Mouse (Mus musculus) CH12.LX (cell line): ENCODE results near the gene Plcxd2. TPM values are rescaled to one million over a fixed set of nuclear protein-coding genes. Genes with fewer than 3 reads are reported as not detected.
A peak's percentile ranks its signal among the peaks of the same experiment; 100 is the strongest.

Experiments used
- DNase-seq: peaks from one replicate; pipeline ENCODE4 v3.0.0-alpha.2; 2013; ENCODE audit errors: extremely low read depth
- H3K27ac ChIP-seq: 2 replicates; pipeline ENCODE4 v1.5.1; 2012; ENCODE audit warnings: low read depth, mild to moderate bottlenecking, control low read depth, moderate library complexity; ENCODE audit not compliant: insufficient read depth
- H3K27me3 ChIP-seq: replicated peaks from 2 replicates; pipeline ENCODE3; 2012; ENCODE audit warnings: inconsistent platforms
- H3K36me3 ChIP-seq, 2 experiments: replicated peaks in 1 of 2; 2 replicates each; pipeline versions ENCODE3 to v1.6.1; 2012; ENCODE audit warnings: inconsistent platforms in 1 of 2, low read length in 1 of 2, mild to moderate bottlenecking in 1 of 2, mixed read lengths in 1 of 2, moderate library complexity in 1 of 2; ENCODE audit not compliant: control insufficient read depth in 1 of 2, insufficient read depth in 1 of 2
- H3K4me1 ChIP-seq, 2 experiments: 2 replicates each; pipeline ENCODE4 v1.6.1; 2012; ENCODE audit warnings: inconsistent platforms in 1 of 2, moderate library complexity in 1 of 2; ENCODE audit not compliant: insufficient read depth in 2 of 2, control insufficient read depth in 1 of 2
- H3K4me2 ChIP-seq: 2 replicates; pipeline ENCODE4 v1.6.1; 2012; ENCODE audit warnings: low read depth, mild to moderate bottlenecking, control low read depth; ENCODE audit not compliant: poor library complexity, insufficient read depth, severe bottlenecking
- H3K4me3 ChIP-seq, 3 experiments: fragments of 150-350 bp in 1 of 3; sonication (generic) in 1 of 3; replicated peaks in 1 of 3; 2 replicates each; pipeline versions ENCODE3 to v1.5.1; 2011 to 2012; ENCODE audit warnings: low read depth in 2 of 3, low read length in 2 of 3, mild to moderate bottlenecking in 2 of 3, moderate library complexity in 2 of 3, control low read depth in 1 of 3, improper control_type of control experiment in 1 of 3, inconsistent platforms in 1 of 3, mixed read lengths in 1 of 3; ENCODE audit not compliant: poor library complexity in 1 of 3
- H3K79me2 ChIP-seq: replicated peaks from 2 replicates; pipeline ENCODE4 v1.6.1; 2012; ENCODE audit warnings: mild to moderate bottlenecking, moderate library complexity; ENCODE audit not compliant: control insufficient read depth, poor library complexity, insufficient read depth, severe bottlenecking; ENCODE audit errors: extremely low read depth
- H3K9ac ChIP-seq: 2 replicates; pipeline ENCODE4 v1.6.1; 2012; ENCODE audit warnings: low read depth, mild to moderate bottlenecking, control low read depth, moderate library complexity; ENCODE audit not compliant: insufficient read depth
- H3K9me3 ChIP-seq: replicated peaks from 2 replicates; pipeline ENCODE3; 2012; ENCODE audit warnings: low read length, inconsistent platforms, mixed read lengths
- BHLHE40 ChIP-seq: IDR thresholded peaks from 2 replicates; pipeline ENCODE4 v1.6.1; 2011; ENCODE audit warnings: mild to moderate bottlenecking, low read depth, low read length, improper control_type of control experiment
- EP300 ChIP-seq: IDR thresholded peaks from 2 replicates; pipeline ENCODE4 v1.6.1; 2011; ENCODE audit warnings: low read length, improper control_type of control experiment
- IRF4 ChIP-seq: IDR thresholded peaks from 2 replicates; pipeline ENCODE4 v1.6.1; 2014; ENCODE audit warnings: low read depth, mild to moderate bottlenecking, inconsistent platforms, low read length, improper control_type of control experiment
- JUND ChIP-seq: conservative IDR thresholded peaks from 2 replicates; pipeline ENCODE4 v1.6.1; 2011; ENCODE audit warnings: low read depth, low read length, improper control_type of control experiment
- MAX ChIP-seq: IDR thresholded peaks from 2 replicates; pipeline ENCODE4 v1.6.1; 2011; ENCODE audit warnings: low read length, improper control_type of control experiment
- MAZ ChIP-seq: IDR thresholded peaks from 2 replicates; pipeline ENCODE4 v1.6.1; 2012; ENCODE audit warnings: low read depth, mild to moderate bottlenecking, inconsistent platforms, low read length, improper control_type of control experiment, moderate library complexity
- MYC ChIP-seq: IDR thresholded peaks from 2 replicates; pipeline ENCODE4 v1.6.1; 2011; ENCODE audit warnings: low read depth, mild to moderate bottlenecking, improper control_type of control experiment, low read length
- NELFE ChIP-seq: IDR thresholded peaks from 2 replicates; pipeline ENCODE4 v1.6.1; 2011; ENCODE audit warnings: low read depth, low read length, improper control_type of control experiment
- POLR2A ChIP-seq: IDR thresholded peaks from 2 replicates; pipeline ENCODE4 v1.6.1; 2011; ENCODE audit warnings: low read depth, mild to moderate bottlenecking, improper control_type of control experiment, low read length
- RAD21 ChIP-seq: IDR thresholded peaks from 2 replicates; pipeline ENCODE4 v1.6.1; 2011; ENCODE audit warnings: low read depth, mild to moderate bottlenecking, low read length, improper control_type of control experiment, moderate library complexity
- SIN3A ChIP-seq: IDR thresholded peaks from 2 replicates; pipeline ENCODE4 v1.6.1; 2012; ENCODE audit warnings: low read length, improper control_type of control experiment, inconsistent platforms
- ZC3H11A ChIP-seq: IDR thresholded peaks from 2 replicates; pipeline ENCODE4 v1.6.1; 2012; ENCODE audit warnings: low read depth, mild to moderate bottlenecking, inconsistent platforms, low read length, improper control_type of control experiment
- ZKSCAN1 ChIP-seq: IDR thresholded peaks from 2 replicates; pipeline ENCODE4 v1.6.1; 2012; ENCODE audit warnings: low read depth, inconsistent platforms, low read length, improper control_type of control experiment, borderline replicate concordance
- dilution Hi-C: fragments of 300-500 bp; cut with MboI; formaldehyde crosslinking; loops from 2 replicates; pipeline ENCODE4 v1.14.3; 2020; ENCODE audit warnings: low sequenced_read_pairs; ENCODE audit not compliant: extremely low pct_unique_long_range_greater_than_20kb, extremely low pct_ligation_motif_present
- in situ Hi-C: fragments of 300-500 bp; cut with MboI; formaldehyde crosslinking; loops from 3 replicates; pipeline ENCODE4 v1.14.3; 2019; ENCODE audit warnings: low sequenced_read_pairs, low pct_ligation_motif_present, low pct_unique_long_range_greater_than_20kb, mixed read lengths
- polyA plus RNA-seq: library from polyadenylated mRNA; unstranded; fragments of >175 nt; gene quantifications from 2 replicates; pipeline ENCODE4 v1.2.1, GENCODE M21; 2012; ENCODE audit warnings: low read depth; ENCODE audit not compliant: insufficient read length
- total RNA-seq, 2 experiments: library from RNA; depleted of rRNA; stranded (reverse); fragments of 300-350 nt in 1 of 2; fragments of >200 nt in 1 of 2; gene quantifications; 2 replicates each; pipeline ENCODE4 v1.2.3; 2012 to 2014

The Plcxd2 gene
- total and polyA plus RNA-seq, 3 experiments = not detected

GRCm38 (mm10) chr16:45960978-45961377 lies 49.0 kb downstream of the Plcxd2 start:
- no peak overlapping the region for H3K4me2 ChIP-seq
- no peak overlapping the region for H3K4me3 ChIP-seq
- peaks cover 3 to 11% of the 10 kb centered on the region in 2 experiments; a peak in 2 of 4 replicates for H3K4me1 ChIP-seq
- in situ Hi-C loops (no loop called here), dilution Hi-C loops (no loop called here)
- no peak overlapping the region for H3K9ac ChIP-seq
- no peaks in the 10 kb centered on the region for H3K9me3 ChIP-seq
- H3K36me3 ChIP-seq = no peaks in the 10 kb centered on the region
- no peak overlapping the region for H3K27ac ChIP-seq
- no peaks in the 10 kb centered on the region for H3K27me3 ChIP-seq
- H3K79me2 ChIP-seq = no peaks in the 10 kb centered on the region
- TF ChIP-seq NELFE (no peak), JUND (no peak), MYC (no peak)
- no peak for DNase-seq

- Histone ChIP-seq H3K27me3 (no peaks in the 10 kb centered on the region), H3K27ac (no peak overlapping the region), H3K4me2 (peak overlapping the region; percentile 9; the same call in 1 of the 2 replicates), H3K9me3 (no peaks in the 10 kb centered on the region), H3K4me3 (no peak overlapping the region), H3K36me3 (no peaks in the 10 kb centered on the region), H3K9ac (no peak overlapping the region), H3K4me1 (peaks cover 3 to 24% of the 10 kb centered on the region in 2 experiments; a peak in 2 of 4 replicates), H3K79me2 (no peaks in the 10 kb centered on the region)
- TF ChIP-seq MAZ (no peak), BHLHE40 (no peak), IRF4 (peak; percentile 54), ZKSCAN1 (no peak), MAX (no peak), EP300 (peak; percentile 54), SIN3A (no peak), RAD21 (no peak), ZC3H11A (no peak), POLR2A (no peak), JUND (no peak)
- dilution Hi-C loops (no loop called here), in situ Hi-C loops (no loop called here)
- DNase-seq = no peak
Observed at GRCm38 (mm10) chr16:45956390-45956950, 53.5 kb downstream of the Plcxd2 start.

GRCm38 (mm10) chr16:45953394-45953793 lies 56.6 kb downstream of the Plcxd2 start, which contains the start of gene Phldb2:
TSS of gene Phldb2 (minus strand) at chr16:45953598.
- no peak for TF ChIP-seq POLR2A
- no peaks in the 10 kb centered on the region for H3K9me3 ChIP-seq
- no peak for DNase-seq
- in situ Hi-C loops (no loop called here), dilution Hi-C loops (no loop called here)
- H3K79me2 ChIP-seq = no peaks in the 10 kb centered on the region
- no peak within 1 kb of the TSS for H3K4me3 ChIP-seq
- H3K27me3 ChIP-seq = no peaks in the 10 kb centered on the region
- H3K9ac ChIP-seq = no peak within 1 kb of the TSS
- H3K4me2 ChIP-seq = no peak within 1 kb of the TSS
- no peaks in the 10 kb centered on the region for H3K36me3 ChIP-seq
- peaks cover 3 to 24% of the 10 kb centered on the region in 2 experiments; a peak in 2 of 4 replicates for H3K4me1 ChIP-seq
- H3K27ac ChIP-seq = no peak within 1 kb of the TSS
